Mouse (Mus musculus) megakaryocyte, embryonic 14.5 days (primary cell): ENCODE results near the gene Lrrc42.

ENCODE experiments used
- FLI1 ChIP-seq: IDR thresholded peaks from 2 replicates; pipeline ENCODE4 v1.6.1; 2012; ENCODE audit warnings: low read length, inconsistent platforms, mixed read lengths
- GATA1 ChIP-seq: IDR thresholded peaks from 3 replicates; pipeline ENCODE4 v1.6.1; 2012; ENCODE audit warnings: mixed read lengths, low read length, inconsistent platforms, borderline replicate concordance

GRCm38 (mm10) chr4:107248061-107248460, 5.3 kb downstream of the Lrrc42 start:
- TF ChIP-seq FLI1 = no peak
- TF ChIP-seq GATA1 = no peak
